Mouse (Mus musculus) heart, postnatal 14 days (tissue): ENCODE data around the gene Wwox. TPM values are rescaled to one million over a fixed set of nuclear protein-coding genes. Genes with fewer than 3 reads are reported as not detected.

Experiments
- DNase-seq, 2 experiments: peaks; one replicate each; pipeline ENCODE4 v3.0.0; 2021 to 2022
- intact Hi-C: fragments of 180-260 bp; cut with DNase I; formaldehyde crosslinking; loops from one replicate; pipeline ENCODE4 v1.15.1; 2025
- total RNA-seq, 2 experiments: library from RNA; stranded (reverse); gene quantifications; 2 replicates each; pipeline ENCODE4 v1.2.3; 2021

Wwox gene
- total RNA-seq, 2 experiments from 2014 or later, result 5.6 to 6.5 TPM

- DNase-seq, result no peak
- intact Hi-C loops, result no loop called here
These were observed 871.5 kb downstream of the Wwox start for GRCm38 (mm10) chr8:115311003-115311402.

GRCm38 (mm10) chr8:115312371-115312770, 872.9 kb downstream of the Wwox start:
- intact Hi-C loops, result no loop called here
- no peak for DNase-seq

- peak in 1 of 2 experiments; percentile 3 for DNase-seq
- intact Hi-C loops, result no loop called here
These were observed 883.0 kb downstream of the Wwox start for GRCm38 (mm10) chr8:115322501-115322900.

GRCm38 (mm10) chr8:115330671-115331070, 891.2 kb downstream of the Wwox start:
- no peak for DNase-seq
- intact Hi-C loops, result no loop called here

- no peak for DNase-seq
- intact Hi-C loops, result no loop called here
These were observed 894.5 kb downstream of the Wwox start for GRCm38 (mm10) chr8:115333972-115334371.

GRCm38 (mm10) chr8:115336361-115336760, 896.9 kb downstream of the Wwox start:
- intact Hi-C loops, result no loop called here
- DNase-seq, result no peak

- intact Hi-C loops, result no loop called here
- DNase-seq, result no peak
These were observed 909.2 kb downstream of the Wwox start for GRCm38 (mm10) chr8:115348704-115349103.

- no peak for DNase-seq
- intact Hi-C loops, result no loop called here
These were observed 911.3 kb downstream of the Wwox start for GRCm38 (mm10) chr8:115350707-115351106.

GRCm38 (mm10) chr8:115357663-115358335, 918.3 kb downstream of the Wwox start:
- peak in 1 of 2 experiments; percentile 20 for DNase-seq
- intact Hi-C loops, result no loop called here

GRCm38 (mm10) chr8:115358481-115358880, 919.0 kb downstream of the Wwox start:
- DNase-seq, result no peak
- intact Hi-C loops, result no loop called here

GRCm38 (mm10) chr8:115359701-115360100, 920.2 kb downstream of the Wwox start:
- DNase-seq, result no peak
- intact Hi-C loops, result no loop called here

GRCm38 (mm10) chr8:115362518-115362917, 923.1 kb downstream of the Wwox start:
- intact Hi-C loops, result no loop called here
- DNase-seq, result no peak

- intact Hi-C loops, result no loop called here
- no peak for DNase-seq
These were observed 935.5 kb downstream of the Wwox start for GRCm38 (mm10) chr8:115374957-115375356.

GRCm38 (mm10) chr8:115375361-115376047, 936.0 kb downstream of the Wwox start:
- intact Hi-C loops, result no loop called here
- DNase-seq, result peak in 1 of 2 experiments; percentile 30

GRCm38 (mm10) chr8:115377321-115377720, 937.9 kb downstream of the Wwox start:
- intact Hi-C loops, result no loop called here
- DNase-seq, result no peak

GRCm38 (mm10) chr8:115380017-115380416, 940.6 kb downstream of the Wwox start:
- intact Hi-C loops, result no loop called here
- no peak for DNase-seq

- DNase-seq, result no peak
- intact Hi-C loops, result loop anchor here (10.0 kb wide), 1 partner anchor 616 kb away; no protein-coding TSS in a partner anchor
These were observed 951.6 kb downstream of the Wwox start for GRCm38 (mm10) chr8:115390921-115391504.

- peak in 1 of 2 experiments; percentile 9 for DNase-seq
These were observed 956.4 kb downstream of the Wwox start for GRCm38 (mm10) chr8:115395840-115396239.

GRCm38 (mm10) chr8:115397981-115398380, 958.5 kb downstream of the Wwox start:
- intact Hi-C loops, result loop anchor here (10.0 kb wide), 1 partner anchor 623 kb away; no protein-coding TSS in a partner anchor
- no peak for DNase-seq

More at GRCm38 (mm10) chr8:115395840-115396239, 956.4 kb downstream of the Wwox start:
- intact Hi-C loops, result loop anchor here (10.0 kb wide), 1 partner anchor 621 kb away; no protein-coding TSS in a partner anchor

GRCm38 (mm10) chr8:115400013-115400720, 960.7 kb downstream of the Wwox start:
- no peak for DNase-seq
- intact Hi-C loops, result loop anchor here (10.0 kb wide), 1 partner anchor 745 kb away; no protein-coding TSS in a partner anchor
